ENCODE assay signal across 11 mouse cellular contexts in genomic region chr11:121082857-121083500, GRCm38 (mm10). TPM values are rescaled to one million over a fixed set of nuclear protein-coding genes. Genes with fewer than 3 reads are reported as not detected.
A peak's percentile ranks its signal among the peaks of the same experiment; 100 is the strongest.
DNase-seq lines count a peak whose midpoint lies in the region; ATAC-seq and TF ChIP-seq lines count a peak whose summit lies in the region.
"Had no signal": no experiment of that assay in that cellular context is flagged by ENCODE, and none has a peak within 500 bp of the region (broad histone marks: within the 10 kb centered on the region; RNA-seq: fewer than 3 reads in every experiment).

No protein-coding gene starts in this region.

- H3K79me2 ChIP-seq in MEL (ENCODE audit: control insufficient read depth, insufficient read depth, low read length, poor library complexity): no peaks in the 10 kb centered on the region

- H3K4me3 ChIP-seq in heart, embryonic 11.5 days (ENCODE audit: low read depth, low read length): no peak overlapping the region
- peak overlapping the region; percentile 7 to 33; a peak in 3 of 4 replicates for H3K4me3 ChIP-seq in MEL (ENCODE audit: control insufficient read depth in 1 of 2, insufficient read depth in 1 of 2, low read depth in 2 of 2, low read length in 2 of 2)
- H3K4me3 ChIP-seq in liver, embryonic 15.5 days (replicated peaks): no peak overlapping the region
- no peak overlapping the region for H3K4me3 ChIP-seq in forebrain, embryonic 13.5 days
- H3K4me3 ChIP-seq in midbrain, embryonic 15.5 days: no peak overlapping the region
- no peak overlapping the region for H3K4me3 ChIP-seq in cerebellum, adult 2 months (replicated peaks; ENCODE audit: insufficient read depth, low read depth, low read length)
- H3K4me3 ChIP-seq: limb, embryonic 15.5 days had no signal

- H3K4me1 ChIP-seq in heart, embryonic 11.5 days (ENCODE audit: control insufficient read depth, insufficient read depth, low read length): no peaks in the 10 kb centered on the region
- H3K4me1 ChIP-seq in MEL (ENCODE audit: control insufficient read depth in 1 of 2, insufficient read depth in 2 of 2, low read length in 2 of 2): peaks cover 3 to 9% of the 10 kb centered on the region in 2 experiments; a peak in 3 of 4 replicates
- H3K4me1 ChIP-seq in liver, embryonic 15.5 days (replicated peaks): peaks cover 16% of the 10 kb centered on the region; the same call in 1 of the 2 replicates
- no peaks in the 10 kb centered on the region for H3K4me1 ChIP-seq in forebrain, embryonic 13.5 days
- no peaks in the 10 kb centered on the region for H3K4me1 ChIP-seq in midbrain, embryonic 15.5 days
- no peaks in the 10 kb centered on the region for H3K4me1 ChIP-seq in cerebellum, adult 2 months (ENCODE audit: control insufficient read depth, insufficient read depth, low read length)
- H3K4me1 ChIP-seq: limb, embryonic 15.5 days had no signal

- H3K36me3 ChIP-seq in heart, embryonic 11.5 days (ENCODE audit: control insufficient read depth, insufficient read depth, low read length): no peaks in the 10 kb centered on the region
- H3K36me3 ChIP-seq in MEL (ENCODE audit: control insufficient read depth in 1 of 2, insufficient read depth in 2 of 2, low read length in 2 of 2): peaks cover 0 to 2% of the 10 kb centered on the region in 2 experiments; a peak in 1 of 4 replicates
- H3K36me3 ChIP-seq in liver, embryonic 15.5 days (replicated peaks): no peaks in the 10 kb centered on the region
- H3K36me3 ChIP-seq in forebrain, embryonic 13.5 days (ENCODE audit: poor library complexity, severe bottlenecking): no peaks in the 10 kb centered on the region
- no peaks in the 10 kb centered on the region for H3K36me3 ChIP-seq in midbrain, embryonic 15.5 days (replicated peaks)
- H3K36me3 ChIP-seq: limb, embryonic 15.5 days had no signal

- no peak for TF ChIP-seq CTCF in MEL (IDR thresholded peaks at IDR 0.05 in 2 of 3, conservative IDR thresholded peaks at IDR 0.05 in 1 of 3; ENCODE audit: control insufficient read depth in 1 of 3, insufficient read depth in 1 of 3, low read depth in 2 of 3, low read length in 3 of 3, poor library complexity in 1 of 3, severe bottlenecking in 1 of 3)
- TF ChIP-seq CTCF in cerebellum, adult 2 months (IDR thresholded peaks at IDR 0.05; ENCODE audit: borderline replicate concordance, insufficient read depth, low read depth, low read length): no peak

- no peak overlapping the region for H3K27ac ChIP-seq in heart, embryonic 11.5 days (ENCODE audit: low read depth, low read length)
- H3K27ac ChIP-seq in MEL (ENCODE audit: control insufficient read depth, low read depth, low read length): no peak overlapping the region
- peak overlapping the region; percentile 38 for H3K27ac ChIP-seq in liver, embryonic 15.5 days (replicated peaks)
- H3K27ac ChIP-seq in forebrain, embryonic 13.5 days: no peak overlapping the region
- H3K27ac ChIP-seq in midbrain, embryonic 15.5 days: no peak overlapping the region
- no peak overlapping the region for H3K27ac ChIP-seq in cerebellum, adult 2 months (ENCODE audit: insufficient read depth, low read length)
- H3K27ac ChIP-seq: limb, embryonic 15.5 days had no signal

- ATAC-seq in heart, embryonic 11.5 days (replicated peaks; ENCODE audit: insufficient number of reproducible peaks, low FRiP score, low TSS enrichment): no peak
- no peak for ATAC-seq in liver, embryonic 15.5 days (ENCODE audit: insufficient read depth)
- ATAC-seq in forebrain, embryonic 13.5 days: no peak
- ATAC-seq in midbrain, embryonic 15.5 days (replicated peaks): no peak

- no peak overlapping the region for H3K9ac ChIP-seq in heart, embryonic 11.5 days (ENCODE audit: low read depth, low read length)
- H3K9ac ChIP-seq in MEL (ENCODE audit: control insufficient read depth, low read depth, low read length, poor library complexity, severe bottlenecking): no peak overlapping the region
- no peak overlapping the region for H3K9ac ChIP-seq in liver, embryonic 15.5 days
- no peak overlapping the region for H3K9ac ChIP-seq in forebrain, embryonic 13.5 days
- no peak overlapping the region for H3K9ac ChIP-seq in midbrain, embryonic 15.5 days
- H3K9ac ChIP-seq: limb, embryonic 15.5 days had no signal

- no peak for TF ChIP-seq RAD21 in MEL (IDR thresholded peaks at IDR 0.05; ENCODE audit: low read depth, low read length)

- peaks cover 3% of the 10 kb centered on the region; the same call in 1 of the 2 replicates for H3K27me3 ChIP-seq in heart, embryonic 11.5 days (ENCODE audit: control insufficient read depth, insufficient read depth, low read length)
- no peaks in the 10 kb centered on the region; a peak in 1 of 4 replicates for H3K27me3 ChIP-seq in MEL (ENCODE audit: control insufficient read depth in 1 of 2, insufficient read depth in 2 of 2, low read length in 2 of 2)
- H3K27me3 ChIP-seq in liver, embryonic 15.5 days: no peaks in the 10 kb centered on the region
- no peaks in the 10 kb centered on the region for H3K27me3 ChIP-seq in forebrain, embryonic 13.5 days
- no peaks in the 10 kb centered on the region for H3K27me3 ChIP-seq in midbrain, embryonic 15.5 days (replicated peaks)
- H3K27me3 ChIP-seq in cerebellum, adult 2 months (ENCODE audit: control insufficient read depth, insufficient read depth, low read length): no peaks in the 10 kb centered on the region
- H3K27me3 ChIP-seq: limb, embryonic 15.5 days had no signal

- peak; percentile 92 for DNase-seq in heart, adult 11 months
- no peak for DNase-seq in MEL (ENCODE audit: low read depth, low spot score)
- peak; percentile 32 for DNase-seq in spleen, adult 12 weeks (ENCODE audit: low spot score)
- no peak for DNase-seq in cerebellum, adult 2 months
- DNase-seq: retina, postnatal 1 day had no signal

- WGBS in heart, embryonic 11.5 days (ENCODE audit: insufficient replicate concordance): 72% methylated on average over 6 of the region's 6 CpGs
- 24% methylated on average over 6 of the region's 6 CpGs for WGBS in liver, embryonic 15.5 days (ENCODE audit: insufficient replicate concordance)
- WGBS in forebrain, embryonic 13.5 days: 82% methylated on average over 6 of the region's 6 CpGs
- 89% methylated on average over 6 of the region's 6 CpGs for WGBS in midbrain, embryonic 15.5 days
- 68% methylated on average over 6 of the region's 6 CpGs for WGBS in cerebellum, adult 2 months

- no peak for TF ChIP-seq EP300 in MEL (IDR thresholded peaks at IDR 0.05; ENCODE audit: low read depth in 1 of 2, low read length in 2 of 2)

- no peak for TF ChIP-seq POLR2A in MEL (IDR thresholded peaks at IDR 0.05; ENCODE audit: control insufficient read depth in 1 of 2, insufficient read depth in 1 of 2, low read depth in 1 of 2, low read length in 2 of 2, poor library complexity in 1 of 2)
- no peak for TF ChIP-seq POLR2A in cerebellum, adult 2 months (IDR thresholded peaks at IDR 0.05; ENCODE audit: borderline replicate concordance, insufficient read depth, low read length)

- H3K4me2 ChIP-seq in heart, embryonic 11.5 days: no peak overlapping the region
- H3K4me2 ChIP-seq in liver, embryonic 15.5 days: peak overlapping the region; percentile 29; the same call in 1 of the 2 replicates
- no peak overlapping the region for H3K4me2 ChIP-seq in forebrain, embryonic 13.5 days
- H3K4me2 ChIP-seq in midbrain, embryonic 15.5 days: no peak overlapping the region
- H3K4me2 ChIP-seq: limb, embryonic 15.5 days had no signal

- H3K9me3 ChIP-seq in heart, embryonic 11.5 days (replicated peaks; ENCODE audit: control insufficient read depth, low read length): no peaks in the 10 kb centered on the region
- H3K9me3 ChIP-seq in MEL (replicated peaks; ENCODE audit: insufficient read depth, low read length): no peaks in the 10 kb centered on the region
- H3K9me3 ChIP-seq in liver, embryonic 15.5 days (replicated peaks): no peaks in the 10 kb centered on the region
- H3K9me3 ChIP-seq in forebrain, embryonic 13.5 days (replicated peaks): no peaks in the 10 kb centered on the region
- H3K9me3 ChIP-seq in midbrain, embryonic 15.5 days: no peaks in the 10 kb centered on the region
- H3K9me3 ChIP-seq: limb, embryonic 15.5 days had no signal

RNA-seq across cellular contexts. Expression of gene Sectm1a, which starts 2.0 kb away (rescaled TPM):
- not detected in 2 replicates for polyA plus RNA-seq in heart, embryonic 11.5 days (2014; fragmentation: Nextera tagmentation; extraction: Ambion mirVana)
- 19.8 and 22.0 TPM in 2 replicates for total RNA-seq in MEL (2012; rRNA removed)
- polyA plus RNA-seq in MEL (2012; ENCODE audit: insufficient read depth in 1 of 2, insufficient read length in 2 of 2, low read depth in 1 of 2, low replicate concordance in 2 of 2, missing spikeins in 1 of 2): 10 to 100 TPM in 1 of 2 experiments, not detected in 1; 22.3 TPM
- polyA plus RNA-seq in liver, embryonic 15.5 days (2015; fragmentation: Nextera tagmentation; extraction: Ambion mirVana): 0.68 and 1.7 TPM in 2 replicates
- polyA plus RNA-seq in forebrain, embryonic 13.5 days (2015; fragmentation: Nextera tagmentation; extraction: Ambion mirVana): not detected in 2 replicates
- not detected in 2 replicates for polyA plus RNA-seq in midbrain, embryonic 15.5 days (2015; fragmentation: Nextera tagmentation; extraction: Ambion mirVana)
- not detected in 2 replicates for polyA plus RNA-seq in cerebellum, adult 2 months (2012; rRNA removed)

RNA-seq across cellular contexts. Expression of gene Sectm1b, which starts 19.6 kb away (rescaled TPM):
- not detected in 2 replicates for polyA plus RNA-seq in heart, embryonic 11.5 days (2014; fragmentation: Nextera tagmentation; extraction: Ambion mirVana)
- total RNA-seq in MEL (2012; rRNA removed): not detected in 2 replicates
- polyA plus RNA-seq in MEL (2012; ENCODE audit: insufficient read depth in 1 of 2, insufficient read length in 2 of 2, low read depth in 1 of 2, low replicate concordance in 2 of 2, missing spikeins in 1 of 2): under 1 TPM in 1 of 2 experiments, not detected in 1; 0.14 TPM
- 0.08 and 0.23 TPM in 2 replicates for polyA plus RNA-seq in liver, embryonic 15.5 days (2015; fragmentation: Nextera tagmentation; extraction: Ambion mirVana)
- not detected in 2 replicates for polyA plus RNA-seq in forebrain, embryonic 13.5 days (2015; fragmentation: Nextera tagmentation; extraction: Ambion mirVana)
- polyA plus RNA-seq in midbrain, embryonic 15.5 days (2015; fragmentation: Nextera tagmentation; extraction: Ambion mirVana): not detected in 2 replicates
- polyA plus RNA-seq in cerebellum, adult 2 months (2012; rRNA removed): not detected in 2 replicates

RNA-seq across cellular contexts. Expression of gene Tex19.2, which starts 35.5 kb away (rescaled TPM):
- polyA plus RNA-seq in heart, embryonic 11.5 days (2014; fragmentation: Nextera tagmentation; extraction: Ambion mirVana): not detected in 2 replicates
- total RNA-seq in MEL (2012; rRNA removed): 44.7 and 45.7 TPM in 2 replicates
- polyA plus RNA-seq in MEL (2012; ENCODE audit: insufficient read depth in 1 of 2, insufficient read length in 2 of 2, low read depth in 1 of 2, low replicate concordance in 2 of 2, missing spikeins in 1 of 2): 10 to 100 TPM in 1 of 2 experiments, not detected in 1; 34.5 TPM
- 0.06 and 0.07 TPM in 2 replicates for polyA plus RNA-seq in liver, embryonic 15.5 days (2015; fragmentation: Nextera tagmentation; extraction: Ambion mirVana)
- 0.09 TPM in 1 of 2 replicates, not detected in the other for polyA plus RNA-seq in forebrain, embryonic 13.5 days (2015; fragmentation: Nextera tagmentation; extraction: Ambion mirVana)
- not detected in 2 replicates for polyA plus RNA-seq in midbrain, embryonic 15.5 days (2015; fragmentation: Nextera tagmentation; extraction: Ambion mirVana)
- polyA plus RNA-seq in cerebellum, adult 2 months (2012; rRNA removed): not detected in 2 replicates
- polyA plus RNA-seq: intestine, embryonic 14.5 days; limb, embryonic 15.5 days had no signal

RNA-seq across cellular contexts. Expression of gene Cd7, which starts 43.8 kb away (rescaled TPM):
- 0.31 TPM in 1 of 2 replicates, not detected in the other for polyA plus RNA-seq in heart, embryonic 11.5 days (2014; fragmentation: Nextera tagmentation; extraction: Ambion mirVana)
- total RNA-seq in MEL (2012; rRNA removed): 0.39 and 0.58 TPM in 2 replicates
- under 1 TPM in 1 of 2 experiments, not detected in 1; 0.33 TPM for polyA plus RNA-seq in MEL (2012; ENCODE audit: insufficient read depth in 1 of 2, insufficient read length in 2 of 2, low read depth in 1 of 2, low replicate concordance in 2 of 2, missing spikeins in 1 of 2)
- 0.70 and 0.97 TPM in 2 replicates for polyA plus RNA-seq in liver, embryonic 15.5 days (2015; fragmentation: Nextera tagmentation; extraction: Ambion mirVana)
- polyA plus RNA-seq in forebrain, embryonic 13.5 days (2015; fragmentation: Nextera tagmentation; extraction: Ambion mirVana): not detected in 2 replicates
- not detected in 2 replicates for polyA plus RNA-seq in midbrain, embryonic 15.5 days (2015; fragmentation: Nextera tagmentation; extraction: Ambion mirVana)
- polyA plus RNA-seq in cerebellum, adult 2 months (2012; rRNA removed): 0.11 and 0.19 TPM in 2 replicates

Comparison
In these comparisons a context has a peak if more than half of its experiments do, and no peak if none do; other contexts are left out.
1. DNase-seq: peak in heart, adult 11 months (single experiment) and spleen, adult 12 weeks (single experiment); none in MEL (single experiment) and cerebellum, adult 2 months (0 of 2).
2. H3K4me3 ChIP-seq: peak in MEL (2 of 2); none in heart, embryonic 11.5 days (single experiment), liver, embryonic 15.5 days (single experiment), forebrain, embryonic 13.5 days (single experiment), midbrain, embryonic 15.5 days (single experiment) and cerebellum, adult 2 months (single experiment).